Mouse (Mus musculus) MEL (cell line): Measurements from ENCODE around the gene Catsperz. TPM values are rescaled to one million over a fixed set of nuclear protein-coding genes. Genes with fewer than 3 reads are reported as not detected.

ENCODE experiments used
- DNase-seq: peaks from one replicate; pipeline ENCODE4 v3.0.0; 2011; ENCODE audit warnings: low read depth, low spot score
- H3K27ac ChIP-seq: 2 replicates; pipeline ENCODE4 v1.5.1; 2012; ENCODE audit warnings: low read depth, mild to moderate bottlenecking, control low read depth, low read length, moderate library complexity; ENCODE audit not compliant: control insufficient read depth
- H3K27me3 ChIP-seq, 2 experiments: fragments of 150-350 bp in 1 of 2; sonication (generic) in 1 of 2; 2 replicates each; pipeline ENCODE4 v1.6.1; 2012; ENCODE audit warnings: low read length in 2 of 2, mild to moderate bottlenecking in 2 of 2, improper control_type of control experiment in 1 of 2, moderate library complexity in 1 of 2; ENCODE audit not compliant: insufficient read depth in 2 of 2, control insufficient read depth in 1 of 2
- H3K36me3 ChIP-seq, 2 experiments: 2 replicates each; pipeline ENCODE4 v1.6.1; 2012 to 2014; ENCODE audit warnings: low read length in 2 of 2, improper control_type of control experiment in 1 of 2, inconsistent platforms in 1 of 2, mild to moderate bottlenecking in 1 of 2; ENCODE audit not compliant: insufficient read depth in 2 of 2, control insufficient read depth in 1 of 2
- H3K4me1 ChIP-seq, 2 experiments: fragments of 150-350 bp in 1 of 2; sonication (generic) in 1 of 2; 2 replicates each; pipeline ENCODE4 v1.6.1; 2012; ENCODE audit warnings: low read length in 2 of 2, improper control_type of control experiment in 1 of 2, mild to moderate bottlenecking in 1 of 2; ENCODE audit not compliant: insufficient read depth in 2 of 2, control insufficient read depth in 1 of 2
- H3K4me3 ChIP-seq, 2 experiments: fragments of 150-350 bp in 1 of 2; sonication (generic) in 1 of 2; 2 replicates each; pipeline ENCODE4 v1.5.1; 2012; ENCODE audit warnings: low read depth in 2 of 2, low read length in 2 of 2, mild to moderate bottlenecking in 2 of 2, moderate library complexity in 2 of 2, control low read depth in 1 of 2, improper control_type of control experiment in 1 of 2; ENCODE audit not compliant: control insufficient read depth in 1 of 2, insufficient read depth in 1 of 2
- H3K79me2 ChIP-seq: 2 replicates; pipeline ENCODE4 v1.6.1; 2012; ENCODE audit warnings: mild to moderate bottlenecking, low read length, moderate library complexity; ENCODE audit not compliant: control insufficient read depth, poor library complexity, insufficient read depth
- H3K9ac ChIP-seq: 2 replicates; pipeline ENCODE4 v1.6.1; 2012; ENCODE audit warnings: low read depth, mild to moderate bottlenecking, control low read depth, low read length, moderate library complexity; ENCODE audit not compliant: control insufficient read depth, poor library complexity, severe bottlenecking
- H3K9me3 ChIP-seq: fragments of 150-350 bp; sonication (generic); replicated peaks from 2 replicates; pipeline ENCODE4 v1.6.1; 2012; ENCODE audit warnings: mild to moderate bottlenecking, low read length, improper control_type of control experiment, moderate library complexity; ENCODE audit not compliant: insufficient read depth
- BHLHE40 ChIP-seq: IDR thresholded peaks from 2 replicates; pipeline ENCODE4 v1.6.1; 2012; ENCODE audit warnings: low read depth, mild to moderate bottlenecking, inconsistent platforms, low read length, improper control_type of control experiment, borderline replicate concordance
- CHD1 ChIP-seq: IDR thresholded peaks from 2 replicates; pipeline ENCODE4 v1.6.1; 2012; ENCODE audit warnings: low read depth, mild to moderate bottlenecking, inconsistent platforms, low read length, improper control_type of control experiment
- CHD2 ChIP-seq: IDR thresholded peaks from 2 replicates; pipeline ENCODE4 v1.6.1; 2011; ENCODE audit warnings: low read length, improper control_type of control experiment
- ELF1 ChIP-seq: IDR thresholded peaks from 2 replicates; pipeline ENCODE4 v1.6.1; 2014; ENCODE audit warnings: low read depth, mild to moderate bottlenecking, inconsistent platforms, low read length, improper control_type of control experiment, moderate library complexity
- GABPA ChIP-seq: IDR thresholded peaks from 2 replicates; pipeline ENCODE4 v1.6.1; 2012; ENCODE audit warnings: low read depth, mild to moderate bottlenecking, inconsistent platforms, low read length, improper control_type of control experiment, moderate library complexity
- HCFC1 ChIP-seq: IDR thresholded peaks from 2 replicates; pipeline ENCODE4 v1.6.1; 2012; ENCODE audit warnings: low read depth, mild to moderate bottlenecking, inconsistent platforms, low read length, improper control_type of control experiment, moderate library complexity
- JUND ChIP-seq: IDR thresholded peaks from 2 replicates; pipeline ENCODE4 v1.6.1; 2011; ENCODE audit warnings: low read depth, mild to moderate bottlenecking, improper control_type of control experiment, low read length
- MEF2A ChIP-seq: IDR thresholded peaks from 2 replicates; pipeline ENCODE4 v1.6.1; 2014; ENCODE audit warnings: low read depth, mild to moderate bottlenecking, inconsistent platforms, low read length, improper control_type of control experiment; ENCODE audit not compliant: poor library complexity, insufficient replicate concordance, severe bottlenecking; ENCODE audit errors: extremely low read depth
- MYC ChIP-seq: IDR thresholded peaks from 2 replicates; pipeline ENCODE4 v1.6.1; 2011; ENCODE audit warnings: low read depth, mild to moderate bottlenecking, low read length, improper control_type of control experiment, moderate library complexity
- NELFE ChIP-seq: IDR thresholded peaks from 2 replicates; pipeline ENCODE4 v1.6.1; 2011; ENCODE audit warnings: low read depth, low read length, improper control_type of control experiment
- POLR2A ChIP-seq, 2 experiments: IDR thresholded peaks; 2 replicates each; pipeline ENCODE4 v1.6.1; 2011 to 2012; ENCODE audit warnings: low read length in 2 of 2, mild to moderate bottlenecking in 2 of 2, control low read depth in 1 of 2, improper control_type of control experiment in 1 of 2, low read depth in 1 of 2, moderate library complexity in 1 of 2; ENCODE audit not compliant: control insufficient read depth in 1 of 2, insufficient read depth in 1 of 2, poor library complexity in 1 of 2
- RAD21 ChIP-seq: IDR thresholded peaks from 2 replicates; pipeline ENCODE4 v1.6.1; 2011; ENCODE audit warnings: mild to moderate bottlenecking, low read depth, low read length, improper control_type of control experiment
- TCF12 ChIP-seq: IDR thresholded peaks from 2 replicates; pipeline ENCODE4 v1.6.1; 2014; ENCODE audit warnings: low read depth, mild to moderate bottlenecking, inconsistent platforms, low read length, improper control_type of control experiment, moderate library complexity
- UBTF ChIP-seq: IDR thresholded peaks from 2 replicates; pipeline ENCODE4 v1.6.1; 2012; ENCODE audit warnings: low read depth, mild to moderate bottlenecking, inconsistent platforms, low read length, improper control_type of control experiment, moderate library complexity, borderline replicate concordance; ENCODE audit not compliant: insufficient read depth
- USF1 ChIP-seq: IDR thresholded peaks from 2 replicates; pipeline ENCODE4 v1.6.1; 2014; ENCODE audit warnings: low read depth, mild to moderate bottlenecking, inconsistent platforms, low read length, improper control_type of control experiment, moderate library complexity
- USF2 ChIP-seq, 2 experiments: IDR thresholded peaks; 2 replicates each; pipeline ENCODE4 v1.6.1; 2011 to 2012; ENCODE audit warnings: improper control_type of control experiment in 2 of 2, low read length in 2 of 2, borderline replicate concordance in 1 of 2, inconsistent platforms in 1 of 2, low read depth in 1 of 2, mild to moderate bottlenecking in 1 of 2; ENCODE audit not compliant: insufficient read depth in 1 of 2
- ZMIZ1 ChIP-seq: IDR thresholded peaks from 2 replicates; pipeline ENCODE4 v1.6.1; 2012; ENCODE audit warnings: low read depth, mild to moderate bottlenecking, inconsistent platforms, low read length, improper control_type of control experiment, moderate library complexity
- polyA plus RNA-seq, 2 experiments: library from polyadenylated mRNA; stranded (reverse) in 1 of 2; unstranded in 1 of 2; fragments of >175 nt in 1 of 2; fragments of >200 nt in 1 of 2; gene quantifications; 2 replicates each; pipeline versions ENCODE4 v1.2.1 to v1.2.4; 2012; ENCODE audit warnings: low replicate concordance in 2 of 2, low read depth in 1 of 2; ENCODE audit not compliant: insufficient read length in 2 of 2, insufficient read depth in 1 of 2, missing spikeins in 1 of 2
- total RNA-seq: library from RNA; depleted of rRNA; stranded (reverse); fragments of 300-350 nt; gene quantifications from 2 replicates; pipeline ENCODE4 v1.2.3, GENCODE M21; 2012

The Catsperz gene
- total and polyA plus RNA-seq, 3 experiments: 0.65 to 2.4 TPM; not detected in 1

GRCm38 (mm10) chr19:6933436-6934194, 8.4 kb upstream of the Catsperz start:
- Histone ChIP-seq H3K4me3 (no peak overlapping the region), H3K79me2 (no peaks in the 10 kb centered on the region), H3K27ac (no peak overlapping the region), H3K27me3 (no peaks in the 10 kb centered on the region), H3K36me3 (no peaks in the 10 kb centered on the region), H3K4me1 (no peaks in the 10 kb centered on the region)
- no peak for DNase-seq
- TF ChIP-seq HCFC1: no peak
- TF ChIP-seq, all 39 proteins: peak for 0
- Histone ChIP-seq H3K9ac (no peak overlapping the region), H3K9me3 (no peaks in the 10 kb centered on the region)

GRCm38 (mm10) chr19:6933102-6933435, 7.9 kb upstream of the Catsperz start:
- Histone ChIP-seq H3K9ac (no peak overlapping the region), H3K27me3 (no peaks in the 10 kb centered on the region), H3K4me1 (no peaks in the 10 kb centered on the region), H3K27ac (no peak overlapping the region), H3K36me3 (no peaks in the 10 kb centered on the region), H3K4me3 (no peak overlapping the region), H3K9me3 (no peaks in the 10 kb centered on the region), H3K79me2 (no peaks in the 10 kb centered on the region)
- no peak for DNase-seq
- TF ChIP-seq USF1: no peak
- no peak for TF ChIP-seq USF2 (IDR thresholded peaks at IDR 0.05; ENCODE audit: borderline replicate concordance in 1 of 2, insufficient read depth in 1 of 2, low read depth in 1 of 2, low read length in 2 of 2)
- no peak for TF ChIP-seq BHLHE40
- no peak for TF ChIP-seq TCF12
- TF ChIP-seq POLR2A (IDR thresholded peaks at IDR 0.05; ENCODE audit: control insufficient read depth in 1 of 2, insufficient read depth in 1 of 2, low read depth in 1 of 2, low read length in 2 of 2, poor library complexity in 1 of 2): no peak
- TF ChIP-seq CHD1: no peak
- TF ChIP-seq HCFC1: no peak
- TF ChIP-seq ZMIZ1: no peak
- no peak for TF ChIP-seq ELF1
- TF ChIP-seq NELFE: no peak
- no peak for TF ChIP-seq GABPA
- no peak for TF ChIP-seq CHD2
- TF ChIP-seq MYC: no peak
- no peak for TF ChIP-seq MEF2A
- TF ChIP-seq UBTF: no peak
- TF ChIP-seq RAD21: no peak
- no peak for TF ChIP-seq JUND
